Mouse (Mus musculus) frontal cortex, postnatal 36 days (tissue): ENCODE data around the gene Trpv3.
A peak's percentile ranks its signal among the peaks of the same experiment; 100 is the strongest.

Source experiments
- DNase-seq, 2 experiments: peaks; one replicate each; pipeline ENCODE4 v3.0.0; 2022; ENCODE audit warnings: low spot score in 2 of 2

Trpv3 gene

DNA sequence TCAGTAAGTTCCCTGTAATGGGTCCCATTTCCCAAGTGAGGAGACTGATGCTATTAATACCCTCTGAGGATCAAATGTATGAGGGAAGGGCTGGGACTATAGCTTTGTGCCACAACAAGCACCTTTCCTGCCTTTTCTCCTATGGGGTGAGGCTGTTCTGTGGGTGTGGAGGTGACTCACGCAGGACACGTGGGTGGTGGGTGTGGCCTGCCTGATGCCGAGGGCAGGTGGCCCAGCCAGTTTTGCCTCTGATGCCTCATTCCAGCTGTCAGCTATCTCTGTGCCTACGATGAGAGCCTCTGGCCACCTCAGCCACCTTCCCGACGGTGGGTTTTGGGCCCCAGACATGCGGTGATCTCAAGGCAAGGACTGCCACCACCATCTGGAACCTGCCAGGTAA lies at the start of gene Trpv3:
Gene Trpv3, plus strand, starts transcription at position 122 of the 400 bp plus-strand sequence.
- DNase-seq: no peak

DNA sequence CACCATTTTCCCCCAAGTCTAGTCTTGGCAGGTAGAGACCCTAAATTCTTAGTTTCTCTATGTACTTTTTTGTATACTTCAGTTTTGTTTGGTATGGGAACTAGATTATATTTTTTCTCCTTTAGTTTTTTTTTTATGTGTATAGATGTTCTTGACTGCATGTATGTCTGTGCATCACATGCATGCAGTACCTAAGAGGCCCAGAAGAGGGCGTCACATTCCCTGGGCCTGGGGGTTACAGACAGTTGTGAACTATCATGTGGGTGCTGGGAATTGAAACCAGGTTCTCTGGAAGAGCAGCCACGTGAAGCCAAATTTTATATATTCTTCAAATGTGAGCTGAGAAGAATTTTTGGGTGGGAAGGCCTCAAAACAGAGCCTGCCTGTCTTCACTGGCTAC lies 47.5 kb upstream of the Trpv3 start:
- DNase-seq: no peak

DNA sequence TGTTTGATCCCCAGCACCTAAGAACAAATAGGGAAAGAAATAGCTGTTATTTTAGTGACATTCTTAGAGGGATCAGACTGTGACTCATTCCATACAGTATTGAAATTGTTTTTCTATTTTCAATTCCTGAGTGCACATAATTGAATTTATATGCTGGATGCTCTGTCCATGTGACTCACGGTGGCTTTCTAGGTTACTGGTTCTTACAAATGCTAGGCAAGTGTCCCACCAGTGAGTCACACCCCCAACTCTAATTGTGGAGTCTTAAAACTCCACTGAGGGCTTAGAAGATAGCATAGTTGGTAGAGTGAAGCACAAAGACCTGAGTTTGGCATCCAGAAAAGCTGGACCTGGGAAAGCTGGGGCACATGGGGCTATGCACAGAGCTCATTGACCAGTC lies 46.5 kb upstream of the Trpv3 start:
- DNase-seq: no peak

DNA sequence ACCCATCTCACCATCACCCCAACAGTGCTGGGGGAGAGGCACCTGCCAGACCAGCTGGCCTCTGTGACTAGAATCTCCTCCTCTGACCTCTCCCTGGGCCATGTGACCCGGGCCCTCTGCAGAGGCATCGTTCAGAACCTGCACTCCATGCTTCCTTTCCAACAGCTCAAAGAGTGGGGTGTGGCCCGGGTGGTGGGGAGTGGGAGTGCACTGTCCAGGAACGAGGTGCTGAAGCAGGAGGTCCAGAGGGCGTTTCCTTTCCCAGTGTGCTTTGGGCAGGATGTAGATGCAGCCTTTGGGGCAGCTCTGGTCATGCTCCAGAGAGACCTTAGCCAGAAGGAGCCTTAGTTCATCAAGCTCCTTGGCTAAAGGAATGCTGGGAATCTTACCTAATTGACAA lies 44.3 kb upstream of the Trpv3 start:
- no peak for DNase-seq

DNA sequence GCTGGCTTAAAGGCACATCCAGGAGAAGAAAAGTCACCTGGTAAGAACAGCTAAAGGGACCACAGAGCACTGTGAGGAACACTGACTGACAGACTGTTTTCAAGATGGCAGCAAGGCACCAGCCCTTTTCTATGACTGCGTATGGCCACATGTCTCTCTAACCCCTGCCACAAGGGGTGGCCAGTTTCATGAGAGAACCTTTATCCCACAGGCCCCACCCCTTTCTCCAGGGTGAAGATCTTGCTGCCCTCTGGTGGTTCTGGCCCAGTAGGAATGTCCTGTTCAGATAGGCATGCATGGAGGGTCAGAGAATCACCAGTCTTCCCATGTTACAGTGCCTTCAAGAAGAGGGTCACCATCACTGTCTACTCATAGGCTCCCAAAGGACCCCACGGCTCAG lies 43.2 kb upstream of the Trpv3 start:
- no peak for DNase-seq

DNA sequence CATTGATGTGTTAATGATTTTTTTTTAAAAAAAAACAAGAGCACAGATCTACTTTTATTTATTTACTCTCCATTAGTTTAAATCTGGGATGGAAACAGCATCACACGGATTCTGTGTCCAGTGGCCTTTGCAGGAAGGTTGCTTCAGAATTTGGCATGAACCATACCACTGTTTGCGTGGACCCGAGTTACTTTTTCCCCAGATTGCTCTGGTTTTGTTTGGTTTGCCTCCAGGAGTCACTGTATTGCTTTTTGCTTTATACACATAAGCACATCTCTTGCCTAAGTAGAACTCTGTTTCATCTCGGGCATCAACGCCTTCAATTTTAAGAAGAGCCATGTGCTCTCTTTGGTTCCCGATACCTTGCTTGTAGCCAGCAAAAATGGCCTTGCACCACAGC lies 41.3 kb upstream of the Trpv3 start:
- no peak for DNase-seq

DNA sequence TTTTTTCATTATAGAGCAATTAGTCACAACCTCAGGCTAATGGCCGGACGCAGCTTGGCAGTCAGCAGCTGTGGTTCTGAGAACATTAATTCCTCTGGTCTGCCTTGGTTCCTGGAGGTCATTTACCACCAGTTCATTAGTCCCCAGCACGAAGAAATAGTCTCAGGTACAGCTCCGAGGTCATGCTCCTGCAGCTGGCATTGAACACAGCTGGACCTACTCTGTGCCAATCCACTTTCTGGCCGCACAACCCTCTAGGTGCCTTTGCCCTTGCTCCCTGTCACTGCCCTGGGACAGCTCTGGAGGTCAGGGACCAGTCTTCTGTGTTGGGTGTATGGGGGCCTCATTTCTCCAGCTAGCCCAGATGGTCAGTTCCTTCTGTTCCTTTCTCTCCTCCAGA lies 38.3 kb upstream of the Trpv3 start:
- no peak for DNase-seq

DNA sequence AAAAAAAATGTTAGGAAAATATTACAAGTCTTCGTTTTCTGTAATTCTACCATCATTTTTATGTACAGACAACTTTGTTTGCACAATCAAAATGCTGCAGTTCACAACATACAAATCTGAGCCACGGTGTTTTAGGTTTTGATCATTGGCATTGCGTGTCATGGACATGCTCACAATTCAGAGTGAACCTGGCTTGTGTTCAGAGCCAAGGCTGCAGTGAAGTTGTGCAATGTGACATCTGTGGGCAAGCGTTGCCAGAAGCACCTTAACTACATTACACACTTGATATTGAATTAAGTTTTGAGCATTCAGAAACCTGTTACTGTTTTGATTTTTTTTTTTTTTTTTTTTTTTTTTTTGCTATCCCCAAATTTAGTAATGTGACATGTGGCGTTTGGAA lies 37.1 kb upstream of the Trpv3 start:
- no peak for DNase-seq

DNA sequence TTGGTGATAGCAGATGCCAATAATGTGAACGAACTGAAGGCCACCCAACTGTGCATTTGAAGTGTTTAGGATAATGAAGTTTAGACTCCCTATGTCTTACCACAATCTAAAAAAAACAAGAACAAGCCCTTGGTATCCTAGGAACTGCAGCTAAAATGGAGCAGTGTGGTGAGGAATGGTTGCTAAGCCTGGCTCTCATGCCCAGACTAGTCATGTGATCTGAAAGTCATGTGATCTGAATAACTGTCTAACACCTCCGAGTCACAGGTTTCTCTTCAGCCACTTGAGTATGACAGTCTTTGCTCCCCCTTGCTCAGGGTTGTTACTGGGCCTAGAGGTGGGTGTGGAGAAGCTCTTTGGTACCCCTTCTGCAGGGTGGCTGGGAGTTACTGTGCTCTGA lies 34.7 kb upstream of the Trpv3 start:
- peak in 1 of 2 experiments; percentile 5 for DNase-seq

DNA sequence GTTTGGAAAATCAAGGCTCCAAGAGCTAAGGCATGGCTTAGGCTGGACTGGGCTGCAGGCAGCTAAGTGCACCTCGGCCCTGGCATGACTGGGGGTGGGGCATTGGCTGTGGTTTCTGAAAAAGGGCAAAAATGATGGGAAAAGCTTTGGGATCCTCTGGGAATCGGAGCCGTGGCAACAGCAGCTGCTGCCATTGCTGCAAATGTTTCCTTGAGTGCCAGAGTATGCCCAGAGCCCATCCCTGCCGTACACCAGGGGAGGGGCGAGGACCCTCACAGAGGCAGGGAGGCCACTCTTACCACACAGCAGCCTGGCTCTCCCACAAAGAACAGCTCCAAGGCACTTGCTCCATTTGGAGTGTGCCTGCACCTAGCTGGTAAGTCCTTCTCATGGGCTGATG lies 33.2 kb upstream of the Trpv3 start, which contains the start of gene Trpv1:
Gene Trpv1, plus strand, starts transcription at position 301 of the 400 bp plus-strand sequence.
- DNase-seq: no peak

DNA sequence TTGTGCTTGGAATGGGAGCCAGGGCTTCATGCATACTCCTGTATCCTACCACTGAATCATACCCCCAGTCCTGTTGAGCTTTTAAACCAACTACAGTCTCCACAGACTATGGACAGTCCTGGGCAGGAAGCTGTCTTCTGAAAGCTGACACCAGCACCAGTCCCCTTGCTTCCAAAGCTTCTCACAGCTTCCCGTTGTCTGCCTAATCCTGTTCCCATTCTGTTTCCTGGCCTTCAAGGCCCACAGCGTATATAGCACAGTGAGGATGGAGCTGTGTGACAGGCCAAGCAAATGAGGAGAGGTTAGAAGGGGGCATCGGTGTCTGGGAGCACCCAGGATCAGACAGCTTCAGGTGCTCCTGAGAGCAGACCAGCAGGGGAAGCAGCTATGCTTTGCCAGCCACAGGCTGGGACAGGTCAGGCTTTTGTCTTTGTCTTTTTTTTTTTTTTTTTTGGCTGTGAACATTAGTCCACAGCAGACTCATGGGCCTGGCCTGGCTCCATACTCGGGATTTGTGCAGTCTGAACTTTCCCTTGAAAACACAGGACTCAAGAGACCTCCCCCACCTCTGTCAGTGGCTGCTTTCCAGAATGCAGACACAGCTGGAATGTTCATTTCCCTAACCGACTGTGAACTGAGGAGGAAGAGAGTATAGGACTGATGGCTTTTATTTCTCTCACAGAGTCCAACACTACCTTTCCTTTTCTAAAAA lies 31.0 kb upstream of the Trpv3 start:
- no peak for DNase-seq

DNA sequence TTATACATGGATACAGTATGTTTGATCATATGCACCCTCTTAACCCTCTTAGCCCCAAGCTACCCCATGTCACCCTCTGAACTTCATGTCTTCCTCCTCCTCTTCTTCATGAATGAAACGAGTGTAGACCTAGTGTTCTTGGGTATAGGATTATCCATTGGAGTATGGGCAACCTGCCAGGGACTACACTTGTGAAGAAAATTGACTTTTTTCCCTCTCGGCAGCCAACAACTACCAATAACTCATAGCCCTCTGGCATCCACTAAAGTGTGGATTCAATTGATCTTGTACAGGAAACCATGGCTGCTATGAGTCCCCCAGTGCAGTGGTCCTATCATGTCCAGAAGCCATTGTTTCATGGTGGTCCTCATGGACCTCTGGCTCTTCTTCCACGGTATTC lies 30.5 kb upstream of the Trpv3 start:
- DNase-seq: no peak

DNA sequence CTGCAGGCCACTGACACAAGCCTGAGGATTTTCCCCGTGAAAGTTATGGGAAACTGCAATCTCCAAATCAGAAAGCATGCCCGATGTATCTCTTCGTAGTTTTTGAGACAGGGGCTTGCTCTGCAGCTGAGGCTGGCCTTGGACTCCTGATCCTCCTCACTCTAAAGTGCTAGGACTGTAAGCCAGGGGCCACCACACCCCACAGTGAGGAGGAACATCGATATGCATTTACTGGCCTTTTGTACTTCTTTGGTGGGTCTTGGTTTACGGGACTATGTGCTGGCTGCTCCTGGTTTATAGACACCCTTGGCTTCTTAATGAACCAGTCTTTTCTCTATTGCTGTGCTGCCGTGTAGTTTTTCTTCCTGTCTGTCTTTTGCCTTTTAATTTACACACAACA lies 25.0 kb upstream of the Trpv3 start:
- no peak for DNase-seq

DNA sequence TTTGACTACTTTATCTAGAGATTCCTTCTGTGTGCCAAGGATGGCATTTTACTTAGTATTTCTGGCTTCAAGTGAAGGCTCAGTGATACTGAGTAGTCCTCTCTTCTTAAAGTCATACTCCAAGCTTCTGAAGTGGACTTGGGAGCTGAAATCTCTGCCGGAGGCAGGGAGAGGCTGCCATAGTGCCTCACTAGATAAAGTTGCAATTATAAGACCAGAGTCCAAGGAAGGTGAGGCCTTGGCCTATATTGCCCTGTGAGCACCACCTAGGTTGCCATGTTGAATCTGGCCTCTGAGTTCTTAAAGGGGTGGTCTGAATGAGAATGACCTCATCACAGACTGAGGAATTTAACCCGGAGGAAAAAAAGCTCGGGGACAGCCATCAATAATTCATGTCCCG lies 24.4 kb upstream of the Trpv3 start:
- DNase-seq: no peak

DNA sequence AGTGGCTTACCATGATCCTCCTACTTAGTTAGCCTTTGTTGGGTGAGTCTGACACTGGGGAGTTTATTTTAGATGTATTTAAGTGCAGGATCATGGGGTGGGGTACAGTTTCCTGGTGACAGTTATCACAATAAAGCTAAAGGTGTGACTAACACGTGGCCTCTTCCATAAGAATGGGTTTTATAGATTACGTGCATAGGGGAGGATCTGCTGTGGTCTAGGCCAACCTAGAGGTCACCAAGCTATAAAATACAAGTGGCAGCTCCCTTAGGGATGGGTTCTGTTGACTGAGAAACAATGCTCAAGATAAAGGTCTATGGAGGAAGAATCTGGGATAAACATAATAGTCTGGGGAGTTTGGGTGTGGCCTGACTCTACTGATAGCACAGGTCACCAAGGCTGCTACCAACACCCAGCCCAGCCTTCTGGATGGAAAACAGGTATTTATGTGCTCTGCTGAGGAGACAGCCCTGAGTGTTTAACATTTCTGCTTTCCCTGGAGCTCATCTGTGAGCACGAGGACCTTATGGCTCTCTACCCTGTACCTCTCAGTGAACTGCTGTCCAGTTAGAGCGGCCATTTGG lies 9.7 kb upstream of the Trpv3 start:
- DNase-seq: no peak

DNA sequence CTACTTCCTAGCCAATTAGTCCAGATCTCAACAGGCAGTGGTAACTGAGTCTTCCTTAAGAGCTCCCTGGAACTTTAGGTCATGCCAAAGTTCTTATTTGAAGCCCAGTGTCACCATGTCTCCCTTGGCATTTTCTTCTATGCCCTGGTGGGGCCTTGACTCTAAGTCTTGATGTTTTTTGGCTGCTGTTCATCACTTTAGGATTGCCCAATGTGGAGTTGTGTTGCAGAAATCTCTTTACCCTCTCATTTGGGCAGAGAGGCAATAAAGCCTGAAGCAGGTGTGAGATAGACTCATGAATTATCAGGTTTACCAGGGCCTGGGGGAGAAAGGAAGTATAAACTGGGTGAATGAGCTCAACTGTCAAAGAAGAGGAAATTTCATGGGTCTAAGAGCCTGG lies 8.5 kb upstream of the Trpv3 start:
- no peak for DNase-seq

DNA sequence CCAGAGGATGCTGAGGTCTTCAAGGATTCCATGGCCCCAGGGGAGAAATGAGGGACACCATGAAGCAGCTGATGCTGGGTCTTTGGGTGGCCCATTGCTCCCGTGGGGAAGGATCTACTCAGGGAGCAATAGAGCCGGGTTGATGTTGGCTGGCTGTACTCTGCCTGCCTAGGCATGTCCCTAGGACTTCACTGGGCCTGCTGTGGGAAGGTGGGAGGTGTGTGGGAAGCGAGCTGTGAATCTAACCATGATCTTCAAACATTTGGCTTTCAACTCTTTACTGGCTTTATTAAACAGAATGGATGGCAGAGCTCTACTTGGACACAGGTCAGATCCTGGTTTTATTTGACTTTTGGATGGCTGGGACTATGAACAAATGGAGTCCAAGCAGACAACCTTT lies 6.7 kb upstream of the Trpv3 start:
- DNase-seq: no peak

DNA sequence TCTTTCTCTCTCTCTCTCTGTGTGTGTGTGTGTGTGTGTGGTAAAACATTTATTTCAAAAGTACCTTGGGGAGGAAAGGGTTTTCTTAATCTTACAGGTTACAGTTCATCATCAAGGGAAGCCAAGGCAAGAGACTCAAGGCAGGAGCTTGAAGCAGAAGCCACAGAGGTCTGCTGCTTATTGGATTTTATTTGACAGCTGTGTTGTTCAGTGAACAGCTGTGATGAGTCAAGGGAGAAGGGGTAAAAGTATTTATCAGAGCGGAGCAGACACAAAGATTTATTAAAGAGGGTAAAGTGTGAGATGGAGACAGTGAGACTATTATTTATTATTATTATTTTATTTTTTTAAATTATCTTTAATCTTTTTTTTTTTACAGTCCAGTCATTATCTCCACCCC lies 5.8 kb upstream of the Trpv3 start:
- no peak for DNase-seq

DNA sequence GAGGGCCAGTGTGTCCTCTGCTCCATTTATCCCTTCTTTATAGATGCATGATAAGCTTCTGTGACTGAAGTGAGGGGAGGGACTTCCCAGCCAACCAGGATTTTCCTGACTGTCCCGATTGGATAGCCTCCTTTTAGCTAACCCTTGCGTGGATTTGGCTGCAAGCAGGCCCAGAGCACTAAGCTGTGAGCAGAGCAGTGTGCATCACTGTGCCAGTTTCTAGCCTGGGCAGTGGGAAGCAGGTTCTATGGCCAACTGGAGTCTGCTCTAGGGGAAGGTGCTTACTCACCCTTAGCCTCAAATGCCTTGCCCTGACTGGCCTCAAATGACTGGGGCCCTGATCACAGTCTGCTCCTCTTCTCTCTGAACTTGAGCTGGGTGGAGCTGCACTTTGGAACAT lies 7.6 kb downstream of the Trpv3 start:
- no peak for DNase-seq

DNA sequence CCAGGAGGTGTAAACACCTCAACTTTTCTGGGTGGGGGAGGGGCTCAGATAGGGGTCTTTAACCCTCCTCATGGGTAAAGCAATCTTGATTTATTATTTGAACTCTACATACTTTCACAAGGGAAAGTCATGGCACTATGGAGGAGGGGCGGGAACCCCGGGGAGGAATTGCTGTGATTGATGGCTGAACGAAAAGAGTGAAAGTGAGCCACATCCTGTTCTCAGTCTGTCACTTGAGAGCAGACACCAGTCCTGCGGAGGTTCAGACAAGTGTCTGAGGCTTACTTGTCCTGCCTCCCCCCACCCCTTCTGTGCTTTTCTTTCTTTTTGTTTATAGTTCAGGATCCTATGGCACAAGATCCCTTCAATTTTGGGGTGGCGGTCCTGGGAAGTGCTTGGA lies 13.5 kb downstream of the Trpv3 start:
- no peak for DNase-seq

DNA sequence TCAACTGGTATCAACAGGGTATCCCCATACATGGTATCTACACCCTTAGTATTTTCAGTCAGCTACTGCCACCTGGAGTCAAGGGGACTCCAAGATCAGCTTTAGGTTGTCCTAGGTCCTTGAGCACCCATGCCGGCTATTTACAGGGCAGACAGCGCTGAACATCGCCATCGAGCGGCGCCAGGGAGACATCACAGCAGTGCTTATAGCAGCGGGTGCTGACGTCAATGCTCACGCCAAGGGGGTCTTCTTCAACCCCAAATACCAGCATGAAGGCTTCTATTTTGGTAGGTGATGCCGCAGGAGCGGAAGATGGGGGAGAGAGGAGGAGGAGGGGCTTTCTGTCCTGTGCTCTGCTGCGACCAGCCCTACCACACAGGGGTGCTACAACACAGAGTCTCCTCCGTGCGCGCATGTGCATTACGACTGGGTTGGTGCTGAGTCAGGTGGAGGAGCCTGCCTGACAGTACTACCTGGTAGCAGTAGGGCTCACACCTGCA lies 14.4 kb downstream of the Trpv3 start:
- DNase-seq: peak; percentile 72 to 87

DNA sequence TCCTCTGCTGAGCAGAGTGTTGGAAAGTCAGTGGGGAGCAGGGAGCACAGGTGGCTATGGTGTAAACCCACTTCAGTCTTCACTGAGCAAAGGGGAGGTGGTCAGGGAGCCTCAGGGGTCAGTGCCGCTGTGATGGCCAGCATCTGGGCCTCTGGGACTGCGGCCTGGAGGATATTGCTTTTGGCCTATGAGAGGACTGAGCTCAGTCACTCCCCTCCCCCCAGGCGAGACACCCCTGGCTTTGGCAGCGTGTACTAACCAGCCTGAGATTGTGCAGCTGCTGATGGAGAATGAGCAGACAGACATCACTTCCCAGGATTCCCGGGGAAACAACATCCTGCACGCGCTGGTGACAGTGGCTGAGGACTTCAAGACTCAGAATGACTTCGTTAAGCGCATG lies 16.2 kb downstream of the Trpv3 start:
- no peak for DNase-seq

DNA sequence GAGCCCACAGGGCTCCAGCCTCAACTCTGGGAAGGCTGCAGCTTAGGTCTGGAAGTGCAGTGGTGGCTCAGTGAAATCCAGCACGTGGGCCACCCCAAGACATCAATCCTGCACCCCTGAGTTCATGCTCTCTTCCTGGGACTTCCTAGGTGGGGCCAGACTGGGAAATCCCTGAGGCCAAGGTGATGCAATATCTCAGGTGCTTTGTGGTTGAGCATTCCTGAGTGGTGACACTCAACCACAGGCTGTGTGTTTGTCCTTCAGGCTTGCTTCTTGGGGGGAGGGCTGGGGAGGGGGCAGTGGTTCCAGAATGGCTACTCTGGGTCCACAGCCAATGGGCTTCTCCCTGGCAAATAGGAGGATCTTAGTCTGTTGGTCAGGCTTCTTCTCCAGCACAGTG lies 16.7 kb downstream of the Trpv3 start:
- DNase-seq: no peak

DNA sequence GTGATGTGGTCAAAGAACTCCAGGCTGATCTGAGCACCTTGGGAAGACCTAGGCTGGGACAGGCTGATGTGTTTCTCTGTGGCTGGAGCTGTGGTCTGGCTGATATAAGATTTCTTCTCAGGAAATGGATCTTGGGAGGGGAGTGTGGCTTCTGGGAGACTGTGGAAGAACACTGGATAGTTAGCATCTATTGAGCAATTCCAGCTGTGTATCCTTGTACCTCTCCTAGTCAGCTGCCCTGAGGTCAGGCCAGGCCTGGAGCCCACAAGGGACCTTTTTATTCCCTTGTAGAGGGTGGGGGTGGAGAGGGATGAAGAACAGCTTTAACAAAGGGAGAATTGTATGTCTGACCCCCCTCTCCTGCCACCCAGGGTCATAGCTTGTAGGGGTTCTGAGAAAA lies 17.2 kb downstream of the Trpv3 start:
- no peak for DNase-seq
